Mouse (Mus musculus): ENCODE measurements around the gene Vmn1r1.
A peak's percentile ranks its signal among the peaks of the same experiment; 100 is the strongest.

Gene Vmn1r1

GRCm38 (mm10) chr1:182137204-182138125, 26.8 kb downstream of the Vmn1r1 start:
- DNase-seq (ENCODE audit: low spot score in 2 of 2) = no peak

GRCm38 (mm10) chr1:182130830-182131229, 33.5 kb downstream of the Vmn1r1 start:
- no peak for DNase-seq (ENCODE audit: low spot score in 2 of 2)

- DNase-seq (ENCODE audit: low spot score in 2 of 2) = peak; percentile 84 to 85
Observed at GRCm38 (mm10) chr1:182124924-182125368, 39.3 kb downstream of the Vmn1r1 start.

GRCm38 (mm10) chr1:182124506-182124905, 39.8 kb downstream of the Vmn1r1 start, which contains the start of gene Srp9:
Gene Srp9 (plus strand): TSS chr1:182124737.
- peak; percentile 98 for DNase-seq (ENCODE audit: low spot score in 2 of 2)

- DNase-seq (ENCODE audit: low spot score in 2 of 2) = no peak
Observed at GRCm38 (mm10) chr1:182122413-182122812, 41.9 kb downstream of the Vmn1r1 start.

- no peak for DNase-seq (ENCODE audit: low spot score in 2 of 2)
Observed at GRCm38 (mm10) chr1:182115651-182116408, 48.5 kb downstream of the Vmn1r1 start.

GRCm38 (mm10) chr1:182115197-182115596, 49.1 kb downstream of the Vmn1r1 start:
- peak; percentile 16 to 23 for DNase-seq (ENCODE audit: low spot score in 2 of 2)

- no peak for DNase-seq (ENCODE audit: low spot score in 2 of 2)
Observed at GRCm38 (mm10) chr1:182113587-182114500, 50.4 kb downstream of the Vmn1r1 start.

GRCm38 (mm10) chr1:182113131-182113530, 51.2 kb downstream of the Vmn1r1 start:
- no peak for DNase-seq (ENCODE audit: low spot score in 2 of 2)

- no peak for DNase-seq (ENCODE audit: low spot score in 2 of 2)
Observed at GRCm38 (mm10) chr1:182112385-182112784, 51.9 kb downstream of the Vmn1r1 start.

GRCm38 (mm10) chr1:182111386-182112317, 52.6 kb downstream of the Vmn1r1 start:
- no peak for DNase-seq (ENCODE audit: low spot score in 2 of 2)

- DNase-seq (ENCODE audit: low spot score in 2 of 2) = no peak
Observed at GRCm38 (mm10) chr1:182110708-182111385, 53.4 kb downstream of the Vmn1r1 start.

- no peak for DNase-seq (ENCODE audit: low spot score in 2 of 2)
Observed at GRCm38 (mm10) chr1:182110185-182110584, 54.1 kb downstream of the Vmn1r1 start.

GRCm38 (mm10) chr1:182108397-182109099, 55.7 kb downstream of the Vmn1r1 start:
- DNase-seq (ENCODE audit: low spot score in 2 of 2) = peak in 1 of 2 experiments; percentile 14

- no peak for DNase-seq (ENCODE audit: low spot score in 2 of 2)
Observed at GRCm38 (mm10) chr1:182107251-182107650, 57.0 kb downstream of the Vmn1r1 start.

- DNase-seq (ENCODE audit: low spot score in 2 of 2) = no peak
Observed at GRCm38 (mm10) chr1:182105023-182105422, 59.3 kb downstream of the Vmn1r1 start.
